Mouse (Mus musculus) heart, postnatal 25 days (tissue): Measurements from ENCODE around the gene Dact2. TPM values are rescaled to one million over a fixed set of nuclear protein-coding genes. Genes with fewer than 3 reads are reported as not detected.

Experiments
- DNase-seq: peaks from one replicate; pipeline ENCODE4 v3.0.0; 2022; ENCODE audit warnings: low spot score
- intact Hi-C: fragments of 180-260 bp; cut with DNase I; formaldehyde crosslinking; loops from one replicate; pipeline ENCODE4 v1.15.1; 2025
- total RNA-seq, 2 experiments: library from RNA; stranded (reverse); gene quantifications; 2 replicates each; pipeline ENCODE4 v1.2.3; 2021

The Dact2 gene
- 1 to 10 TPM in 1 of 2 experiments, under 1 TPM in 1; 0.92 to 1.8 TPM for total RNA-seq

GRCm38 (mm10) chr17:14204061-14204460, at the start of gene Dact2:
Gene Dact2 (minus strand): TSS chr17:14204304.
- intact Hi-C loops: loop anchor here (10.0 kb wide), 1 partner anchor 369 kb away; no protein-coding TSS in a partner anchor

DNA sequence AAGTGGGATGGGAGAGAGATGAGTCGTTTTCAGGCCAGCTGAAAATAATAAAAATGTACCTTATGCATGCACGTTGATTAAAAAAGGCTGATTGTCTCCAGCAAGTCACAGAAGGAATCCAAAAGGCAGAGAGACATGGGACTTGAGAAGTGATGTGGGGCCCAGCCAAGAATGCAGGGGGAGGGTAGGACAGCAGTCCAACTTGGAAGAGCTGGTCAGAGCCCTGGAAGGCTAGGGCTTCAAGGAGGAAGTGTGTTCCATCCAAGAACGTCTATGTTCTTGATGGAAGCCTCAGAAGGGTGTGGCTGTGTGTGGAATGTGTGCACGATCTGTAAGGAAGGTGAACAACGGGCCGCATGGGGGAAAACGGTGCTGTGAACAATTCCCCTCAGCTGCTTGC, 48.4 kb upstream of the Dact2 start:
- peak; percentile 38 for DNase-seq
- intact Hi-C loops: no loop called here

More at GRCm38 (mm10) chr17:14204061-14204460, at the start of gene Dact2:
- DNase-seq: no peak

GRCm38 (mm10) chr17:14250401-14250800, 46.3 kb upstream of the Dact2 start:
- DNase-seq: no peak
- intact Hi-C loops: no loop called here

DNA sequence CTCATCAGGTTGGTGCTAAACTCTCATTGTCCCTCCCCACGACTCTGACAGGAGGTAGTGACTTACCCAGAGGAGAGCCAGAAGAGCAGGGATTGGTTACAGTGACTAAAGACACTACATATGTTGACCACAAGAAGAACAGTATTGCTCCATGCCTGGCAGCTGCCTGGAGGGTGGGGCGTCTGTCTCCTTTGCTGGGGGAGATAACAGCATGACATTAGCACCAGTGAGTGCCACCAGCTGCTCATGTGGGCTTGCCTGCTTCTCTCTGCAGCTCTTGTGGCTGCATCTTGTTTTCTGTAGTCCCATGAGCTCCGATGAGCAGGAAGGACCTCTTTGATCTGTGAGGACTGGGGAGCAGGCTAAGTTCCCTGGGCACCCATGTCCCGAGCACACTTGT, 45.5 kb upstream of the Dact2 start:
- peak; percentile 62 for DNase-seq
- intact Hi-C loops: loop anchor here (5.0 kb wide), 2 partner anchors 33 to 133 kb away; no protein-coding TSS in a partner anchor

GRCm38 (mm10) chr17:14247931-14248330, 43.8 kb upstream of the Dact2 start:
- intact Hi-C loops: loop anchor here (5.0 kb wide), 2 partner anchors 34 to 134 kb away; no protein-coding TSS in a partner anchor
- no peak for DNase-seq

GRCm38 (mm10) chr17:14246266-14246665, 42.2 kb upstream of the Dact2 start:
- intact Hi-C loops: loop anchor here (5.0 kb wide), 2 partner anchors 36 to 136 kb away; no protein-coding TSS in a partner anchor
- no peak for DNase-seq

DNA sequence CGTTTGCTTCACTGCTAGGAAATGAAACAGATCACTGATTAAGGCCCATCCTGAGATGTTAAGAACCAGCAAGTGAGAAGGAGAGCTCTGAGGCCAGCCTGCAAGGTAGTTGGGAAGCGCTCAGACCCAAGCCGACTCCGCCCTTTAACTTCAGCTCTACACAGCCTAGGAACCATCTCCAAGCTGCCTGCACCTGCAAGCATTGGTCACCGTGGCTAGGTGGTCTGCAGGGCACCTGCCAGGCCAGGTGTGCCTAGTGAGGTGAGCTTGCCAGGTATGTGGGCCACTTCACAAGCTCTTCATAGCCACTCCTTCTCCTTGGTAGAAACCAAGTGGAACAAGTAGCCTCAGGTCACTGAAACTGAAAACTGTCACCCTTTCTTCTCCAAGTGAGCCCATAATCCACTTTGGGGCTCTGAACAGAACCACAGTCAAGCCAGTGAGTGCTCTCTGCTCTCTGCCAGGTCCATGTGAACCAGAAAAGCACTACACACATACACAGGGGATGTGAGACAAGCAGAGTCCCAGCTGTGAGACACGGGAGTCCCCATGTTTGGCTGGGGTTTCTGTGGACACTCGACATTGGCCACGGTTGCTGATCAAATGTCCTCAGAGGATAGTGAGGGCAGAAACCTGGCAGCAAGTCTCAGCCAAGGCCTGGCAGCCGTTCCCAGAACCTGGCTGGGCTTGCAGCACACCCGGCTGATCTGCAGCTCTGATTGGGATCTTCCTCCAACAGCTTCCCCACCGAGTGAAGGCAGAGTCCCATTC, 40.3 kb upstream of the Dact2 start:
- intact Hi-C loops: no loop called here

GRCm38 (mm10) chr17:14242634-14243033, 38.5 kb upstream of the Dact2 start:
- DNase-seq: no peak
- intact Hi-C loops: no loop called here

More for the DNA sequence above, 40.3 kb upstream of the Dact2 start:
- peak; percentile 24 for DNase-seq

- intact Hi-C loops: no loop called here
- DNase-seq: no peak
Observed at GRCm38 (mm10) chr17:14239960-14240359, 35.9 kb upstream of the Dact2 start.

- intact Hi-C loops: no loop called here
Observed at GRCm38 (mm10) chr17:14237134-14237533, 33.0 kb upstream of the Dact2 start.

DNA sequence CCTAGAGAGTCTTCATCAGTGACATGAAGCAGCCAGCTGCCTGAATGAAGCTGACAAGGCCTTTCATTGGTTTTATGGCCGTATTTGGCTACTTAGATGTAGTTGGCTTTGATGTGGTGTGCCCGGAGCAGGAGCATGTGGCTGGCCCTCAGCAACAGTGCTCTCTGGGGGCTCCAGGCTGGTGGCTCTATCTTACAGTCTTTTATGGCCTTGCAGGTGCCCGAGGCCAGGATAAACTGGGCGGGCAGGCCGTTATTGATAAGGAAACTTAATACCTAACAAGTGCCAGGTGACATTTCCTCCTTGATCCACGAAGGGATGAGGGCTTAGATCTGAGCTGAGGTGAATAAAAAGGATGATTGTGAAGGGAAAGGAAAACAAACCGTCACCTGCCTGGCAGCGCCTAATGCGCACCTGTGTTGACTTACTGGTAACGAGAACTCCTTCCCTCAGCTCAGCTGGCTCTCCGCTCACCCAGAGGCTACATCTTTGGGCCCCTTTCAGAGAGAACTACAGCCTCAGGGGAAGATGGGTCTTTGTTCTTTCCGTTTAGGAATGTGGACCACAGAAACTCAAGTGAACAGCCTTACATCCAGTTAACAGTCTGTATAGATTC, 30.8 kb upstream of the Dact2 start:
- no peak for DNase-seq
- intact Hi-C loops: loop anchor here (5.0 kb wide), 2 partner anchors 52 to 667 kb away; no protein-coding TSS in a partner anchor

More at GRCm38 (mm10) chr17:14237134-14237533, 33.0 kb upstream of the Dact2 start:
- no peak for DNase-seq

GRCm38 (mm10) chr17:14233658-14234057, 29.6 kb upstream of the Dact2 start:
- intact Hi-C loops: loop anchor here (2.0 to 5.0 kb wide), 4 partner anchors 54 to 669 kb away; no protein-coding TSS in a partner anchor
- DNase-seq: no peak

GRCm38 (mm10) chr17:14232629-14233028, 28.5 kb upstream of the Dact2 start:
- intact Hi-C loops: loop anchor here (2.0 to 5.0 kb wide), 4 partner anchors 55 to 670 kb away; no protein-coding TSS in a partner anchor
- peak; percentile 46 for DNase-seq

DNA sequence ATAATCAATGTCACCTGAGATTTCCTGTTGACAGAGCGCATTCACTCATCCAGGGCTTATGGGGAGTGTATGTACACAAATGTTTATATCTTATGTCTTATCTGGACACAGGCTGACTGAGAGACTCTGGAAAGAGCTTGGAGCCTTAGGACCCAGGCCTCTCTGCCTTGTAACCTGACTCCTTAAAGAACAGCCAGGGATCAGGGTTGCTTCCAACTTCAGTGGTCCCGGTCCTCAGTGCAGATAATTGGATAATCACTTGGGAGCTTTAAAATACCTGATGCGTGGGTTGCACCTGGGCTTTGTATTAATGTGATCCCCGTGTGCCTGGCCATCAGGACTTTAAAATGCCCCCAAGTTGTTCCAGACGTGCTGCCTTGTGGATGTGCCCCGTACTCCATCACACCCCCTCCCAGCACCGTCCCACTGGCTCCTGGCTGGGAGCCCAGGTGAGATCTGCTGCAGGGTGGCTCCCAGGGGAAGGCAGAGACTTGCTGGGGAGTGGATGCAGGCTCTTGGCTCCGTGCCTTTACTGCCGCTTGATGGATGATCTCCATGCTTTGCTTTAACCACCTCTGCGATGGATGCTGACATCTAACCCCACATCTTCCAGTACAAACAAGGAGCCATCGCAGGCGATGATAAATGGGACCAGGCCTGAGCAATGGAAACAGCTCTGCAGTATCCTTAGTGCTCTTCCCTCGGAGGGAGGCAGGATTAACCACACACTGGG, 26.8 kb upstream of the Dact2 start:
- DNase-seq: no peak
- intact Hi-C loops: loop anchor here (5.0 kb wide), 2 partner anchors 56 to 671 kb away; no protein-coding TSS in a partner anchor

DNA sequence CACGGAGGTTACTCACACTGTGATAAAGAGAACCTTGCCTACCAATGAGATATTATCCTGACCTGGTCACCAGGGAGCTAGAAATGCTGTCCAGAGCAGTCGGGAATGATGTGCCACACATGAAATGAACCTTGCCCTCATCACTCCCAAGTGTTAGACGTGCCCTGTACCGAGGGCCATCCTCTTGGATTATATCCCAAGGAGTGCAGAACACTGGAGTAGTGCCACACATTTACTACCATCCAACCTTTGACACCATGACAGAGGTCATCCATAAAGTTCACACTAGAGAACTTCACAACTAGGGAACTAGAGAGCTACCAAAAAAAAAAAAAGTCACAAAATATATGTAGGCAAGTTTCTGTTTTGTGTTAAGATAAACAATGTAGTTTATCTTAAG, 24.3 kb upstream of the Dact2 start:
- intact Hi-C loops: no loop called here
- no peak for DNase-seq

DNA sequence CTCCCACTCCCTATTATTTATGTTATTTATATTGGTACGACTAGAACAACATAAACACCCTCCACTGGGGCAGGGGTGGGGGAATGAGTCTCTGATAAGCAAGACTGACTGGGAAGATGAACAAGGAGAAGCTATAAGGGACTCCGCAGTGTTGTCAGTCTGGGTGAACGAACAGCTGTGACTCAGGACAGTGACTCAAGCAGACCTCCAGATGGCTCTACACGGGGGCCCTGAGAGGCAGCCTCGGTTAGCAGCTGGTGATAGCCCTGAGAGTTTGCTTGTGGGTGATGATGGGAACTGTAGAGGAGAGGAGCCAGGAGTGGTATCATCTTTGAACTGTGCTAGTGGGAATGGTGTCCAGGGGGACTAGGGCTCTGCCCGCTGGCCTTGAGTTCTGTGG, 23.5 kb upstream of the Dact2 start:
- no peak for DNase-seq
- intact Hi-C loops: no loop called here

DNA sequence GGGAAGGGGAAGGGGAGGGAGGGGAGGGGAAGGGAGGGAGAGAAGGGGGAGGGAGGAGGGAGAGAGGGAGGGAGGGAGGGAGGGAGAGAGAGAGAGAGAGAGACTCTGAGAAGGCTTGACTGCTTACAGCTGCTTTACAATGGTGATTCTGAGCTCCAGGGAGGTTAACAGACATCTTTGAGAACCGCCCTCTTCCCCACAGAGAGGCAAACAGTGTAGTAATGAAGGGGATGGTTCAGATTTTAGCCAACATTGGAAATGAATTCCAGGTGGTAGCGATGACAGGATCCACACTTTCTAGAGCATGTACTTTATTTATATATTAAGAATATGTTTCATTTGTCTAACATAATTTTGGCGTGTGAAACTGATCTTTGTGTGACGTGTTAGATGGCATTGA, 22.7 kb upstream of the Dact2 start:
- intact Hi-C loops: no loop called here
- no peak for DNase-seq

GRCm38 (mm10) chr17:14225982-14226652, 22.0 kb upstream of the Dact2 start:
- no peak for DNase-seq
- intact Hi-C loops: no loop called here

- intact Hi-C loops: loop anchor here (5.0 kb wide), 1 partner anchor 105 kb away; no protein-coding TSS in a partner anchor
- DNase-seq: no peak
Observed at GRCm38 (mm10) chr17:14221893-14222615, 17.9 kb upstream of the Dact2 start.
